In genomic region chr11:22777531-22777930, GRCm38 (mm10) we compare ENCODE assay signal across 7 mouse cellular contexts.
DNase-seq lines count a peak whose midpoint lies in the region; ATAC-seq and TF ChIP-seq lines count a peak whose summit lies in the region.

No protein-coding gene starts in this region.

- H3K36me3 ChIP-seq in ES-E14 (ENCODE audit: control insufficient read depth, insufficient read depth, low read length, poor library complexity, severe bottlenecking) = no peaks in the 10 kb centered on the region

- in situ Hi-C loops in ES-E14 (cut with MboI; ENCODE audit: low sequenced_read_pairs in 2 of 2, unreplicated experiment in 2 of 2) = no loop called here

- peak; percentile 53 for ATAC-seq in megakaryocyte, adult 5-6 weeks (ENCODE audit: poor library complexity, severe bottlenecking)

- no peak overlapping the region for H3K9ac ChIP-seq in ES-E14 (ENCODE audit: insufficient read depth, low read depth, low read length, poor library complexity, severe bottlenecking)

- no peak overlapping the region for H3K27ac ChIP-seq in ES-E14 (ENCODE audit: insufficient read depth, low read depth, low read length, poor library complexity, severe bottlenecking)

- peak; percentile 38 for DNase-seq in kidney, adult 9 months
- no peak for DNase-seq in kidney, adult 11 months
- peak; percentile 70 for DNase-seq in A20 (ENCODE audit: low read depth, low spot score)
- DNase-seq in ES-E14 (ENCODE audit: low read depth, low spot score) = peak; percentile 67
- no peak for DNase-seq in gastrocnemius, adult 18-20 months (ENCODE audit: low spot score)
- DNase-seq in Muller cell, postnatal 12 days (ENCODE audit: inconsistent ontology term) = no peak

- no peak overlapping the region for H3K4me3 ChIP-seq in ES-E14 (ENCODE audit: insufficient read depth in 1 of 2, low read depth in 1 of 2, low read length in 2 of 2, poor library complexity in 1 of 2, severe bottlenecking in 1 of 2)

- no peaks in the 10 kb centered on the region for H3K9me3 ChIP-seq in ES-E14 (ENCODE audit: control insufficient read depth, insufficient read depth, low read depth, low read length)

- peaks cover 0 to 4% of the 10 kb centered on the region in 2 experiments; a peak in 1 of 4 replicates for H3K4me1 ChIP-seq in ES-E14 (ENCODE audit: control insufficient read depth in 2 of 2, insufficient read depth in 2 of 2, low read length in 2 of 2, poor library complexity in 1 of 2)

TF ChIP-seq in ES-E14, 5 proteins besides CTCF, POLR2A, EP300 and RAD21:
- TF ChIP-seq MAFK (IDR thresholded peaks at IDR 0.05; ENCODE audit: insufficient read depth, low read depth, low read length) (no peak), ZC3H11A (IDR thresholded peaks at IDR 0.05; ENCODE audit: borderline replicate concordance, low read depth, low read length) (peak; percentile 73; the same call in 1 of the 2 replicates)

Comparison
In these comparisons a context has a peak if more than half of its experiments do, and no peak if none do; other contexts are left out.
1. DNase-seq: peak in kidney, adult 9 months (single experiment), A20 (single experiment) and ES-E14 (single experiment); none in kidney, adult 11 months (single experiment), gastrocnemius, adult 18-20 months (single experiment) and Muller cell, postnatal 12 days (single experiment).